Mouse (Mus musculus): ENCODE measurements at regions not wholly inside any gene's neighbourhood (a gene's known extent, or its start where the extent isn't known, plus 50 kb on each side); places are given as distances from the start of the nearest gene placed in this dataset.

DNA sequence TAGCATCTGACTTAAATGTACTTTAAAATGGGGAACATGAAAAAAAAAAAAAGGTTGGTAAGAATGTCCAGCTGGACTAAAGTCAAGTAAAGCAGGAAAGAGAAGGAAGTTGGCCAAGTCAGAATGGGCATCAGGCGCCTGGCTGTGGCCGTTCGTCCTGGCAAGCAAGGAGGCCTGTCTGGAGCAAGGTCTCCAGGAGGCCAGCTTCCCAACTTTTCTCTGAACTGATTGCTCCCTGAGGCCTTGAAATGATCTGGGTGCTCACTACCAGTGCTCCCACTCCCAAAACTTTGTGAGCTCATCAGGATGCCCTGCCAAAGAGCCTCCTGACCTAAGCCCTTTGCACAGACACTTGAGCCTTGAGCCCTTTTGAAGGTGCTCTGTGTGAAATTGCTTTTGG, 141.7 kb upstream of the Gm21897 start:
- DNase-seq = no peak

GRCm38 (mm10) chr16:15185714-15186113, 131.5 kb upstream of the Gm21897 start:
- DNase-seq = no peak

DNA sequence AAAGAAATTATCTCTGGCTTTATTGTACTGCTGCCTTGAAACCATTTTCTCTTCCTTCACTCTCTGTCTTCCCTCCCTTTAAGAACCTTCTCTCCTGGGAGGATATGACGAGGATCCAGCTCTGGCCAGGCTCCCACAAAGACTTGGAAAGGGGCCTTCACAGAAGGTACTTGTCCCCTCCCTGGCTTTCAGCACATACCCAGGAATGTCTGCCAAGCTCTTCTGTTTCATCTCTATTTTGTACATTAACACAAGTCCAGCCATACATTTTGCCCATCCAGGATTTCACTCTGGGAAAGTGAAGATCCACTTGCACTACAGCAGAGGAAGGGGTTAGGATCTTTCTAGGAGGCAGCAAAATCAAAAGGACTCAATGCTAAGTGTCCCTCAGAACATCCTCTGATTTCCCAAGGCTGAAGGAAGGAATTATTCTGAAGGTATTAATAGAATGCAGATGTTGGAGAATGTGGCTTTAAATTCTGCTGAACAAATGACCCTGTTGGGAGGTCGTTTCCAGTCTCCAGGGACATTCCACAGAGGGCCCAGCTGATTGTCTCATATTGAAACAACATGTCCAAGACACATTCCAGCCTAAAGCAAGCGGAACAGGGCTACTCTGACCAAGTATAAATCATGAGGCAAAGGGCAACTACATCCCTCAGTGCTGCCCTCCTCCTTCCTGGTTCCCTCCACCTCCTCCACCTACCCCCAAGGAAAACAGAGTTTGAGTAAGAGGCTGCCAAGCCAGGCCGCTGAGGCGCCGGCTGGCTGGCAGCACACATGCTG, 122.1 kb upstream of the Gm21897 start:
- peak; percentile 37 to 67 for DNase-seq

- DNase-seq = peak in 1 of 2 experiments; percentile 46
Measured at GRCm38 (mm10) chr16:15195931-15196330, 121.3 kb upstream of the Gm21897 start.

DNA sequence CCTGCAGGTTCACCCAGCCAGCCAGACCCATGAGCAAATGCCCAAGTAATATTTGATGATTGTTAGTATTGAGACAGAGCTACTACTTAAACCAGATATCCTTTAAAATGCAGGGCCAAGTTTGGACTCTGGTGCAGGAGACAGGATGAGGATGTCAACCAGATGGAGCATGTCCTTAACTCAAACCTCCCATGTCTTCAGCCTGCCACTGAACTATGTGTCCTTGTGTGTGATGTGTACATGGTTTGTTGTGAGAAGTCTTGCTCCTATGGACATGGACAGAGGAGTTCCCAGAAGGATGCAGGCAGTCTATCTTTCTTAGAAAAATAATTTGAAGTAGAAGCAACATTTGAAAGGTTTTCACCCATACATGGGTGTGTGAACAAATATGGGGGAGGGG, 120.4 kb upstream of the Gm21897 start:
- DNase-seq = peak in 1 of 2 experiments; percentile 11

GRCm38 (mm10) chr16:15215921-15216320, 101.3 kb upstream of the Gm21897 start:
- DNase-seq = no peak

GRCm38 (mm10) chr16:15220961-15221547, 96.2 kb upstream of the Gm21897 start:
- no peak for DNase-seq

DNA sequence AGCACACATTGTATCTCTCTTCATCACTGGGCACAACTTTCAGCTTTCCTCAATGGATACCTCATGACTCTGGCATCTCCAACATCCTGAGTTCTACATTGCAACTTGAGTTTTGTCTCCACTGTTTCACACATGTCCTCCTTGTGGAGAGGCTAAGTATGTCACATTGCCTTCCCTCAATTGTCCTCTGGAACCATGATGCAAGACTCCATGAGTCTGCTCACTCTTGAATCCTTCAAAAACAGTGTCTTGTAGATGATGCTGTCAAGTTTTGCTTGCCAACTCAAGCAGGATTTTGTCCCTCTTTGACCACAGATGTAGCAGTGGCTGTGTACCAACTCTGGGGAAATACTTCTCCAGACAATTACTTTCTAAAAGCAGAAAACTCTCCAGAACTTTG, 79.4 kb upstream of the Gm21897 start:
- DNase-seq = no peak

GRCm38 (mm10) chr16:15238449-15238848, 78.8 kb upstream of the Gm21897 start:
- no peak for DNase-seq

GRCm38 (mm10) chr16:15250186-15250585, 67.1 kb upstream of the Gm21897 start:
- no peak for DNase-seq

DNA sequence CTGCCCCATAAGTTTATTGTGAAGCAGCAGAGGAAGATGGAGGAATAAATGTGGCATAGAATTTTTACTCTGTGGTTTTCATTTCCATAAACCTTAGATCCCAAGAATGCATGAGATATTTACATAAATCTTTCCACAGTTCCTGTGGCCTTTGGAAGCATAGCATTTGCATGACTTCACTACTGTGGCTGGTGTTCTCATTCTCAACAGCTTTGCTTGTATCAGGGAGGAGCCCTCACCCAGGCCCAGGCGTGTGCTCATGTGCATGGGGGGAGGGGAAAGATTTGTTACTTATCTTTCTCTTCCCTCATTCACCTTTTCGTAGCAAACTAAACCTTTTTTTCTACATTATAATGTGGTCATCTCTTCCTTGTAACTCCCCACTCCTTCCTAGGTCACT, 65.6 kb upstream of the Gm21897 start:
- DNase-seq = no peak

- DNase-seq = peak; percentile 34 to 66
Measured at GRCm38 (mm10) chr16:15252666-15253347, 64.5 kb upstream of the Gm21897 start.

DNA sequence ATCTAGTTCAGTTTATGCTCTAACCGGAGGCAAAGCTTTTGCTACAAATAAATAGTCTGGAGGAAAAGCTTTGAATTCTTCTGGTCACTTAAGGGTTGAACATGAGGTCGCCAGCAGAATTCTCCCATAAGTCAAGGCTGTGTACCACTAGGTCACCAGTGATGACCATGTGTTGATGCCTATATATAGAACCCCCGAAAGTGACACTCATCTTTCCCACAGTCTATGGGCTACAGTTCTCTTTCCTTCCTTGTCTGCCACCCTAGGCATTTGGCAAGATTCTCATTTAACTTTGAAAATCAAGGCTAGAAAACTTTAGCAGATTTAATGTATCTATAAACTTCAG, 63.9 kb upstream of the Gm21897 start:
- DNase-seq = no peak

DNA sequence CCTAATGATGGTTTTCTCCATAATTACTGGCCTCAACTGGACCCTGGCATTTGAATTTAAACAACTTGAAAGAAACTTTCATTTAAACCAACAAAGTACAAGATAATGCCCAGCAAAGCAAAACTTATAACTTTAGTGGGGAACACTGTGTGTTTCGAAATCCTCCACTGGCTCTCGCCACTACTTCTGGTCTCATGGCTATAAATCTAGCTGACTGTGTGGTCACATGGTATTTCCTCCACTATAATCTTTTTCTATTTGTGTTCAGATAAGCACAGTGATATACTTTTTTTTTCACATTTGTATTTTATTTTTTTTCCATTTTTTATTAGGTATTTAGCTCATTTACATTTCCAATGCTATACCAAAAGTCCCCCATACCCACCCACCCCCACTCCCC, 62.6 kb upstream of the Gm21897 start:
- no peak for DNase-seq

DNA sequence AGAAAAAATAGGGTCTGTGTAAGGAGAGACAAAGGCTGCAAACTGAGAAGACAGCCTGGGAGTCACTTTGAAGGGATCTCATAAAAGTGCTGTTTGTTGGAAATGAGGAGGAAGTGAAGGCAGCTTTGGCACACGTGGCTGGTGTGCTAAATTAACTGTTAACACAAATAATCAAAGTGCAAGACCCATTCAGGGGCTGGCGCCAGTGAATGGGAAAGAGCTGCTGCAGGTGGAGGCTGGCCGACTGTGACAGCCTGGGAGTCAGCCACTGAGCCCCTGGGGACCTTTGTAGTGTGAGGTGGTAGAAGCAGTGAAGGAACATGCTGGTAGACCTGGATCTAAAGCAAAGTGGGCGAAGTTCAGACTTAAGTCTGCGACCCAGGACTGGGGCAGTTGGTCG, 57.8 kb upstream of the Gm21897 start:
- peak; percentile 20 to 67 for DNase-seq

DNA sequence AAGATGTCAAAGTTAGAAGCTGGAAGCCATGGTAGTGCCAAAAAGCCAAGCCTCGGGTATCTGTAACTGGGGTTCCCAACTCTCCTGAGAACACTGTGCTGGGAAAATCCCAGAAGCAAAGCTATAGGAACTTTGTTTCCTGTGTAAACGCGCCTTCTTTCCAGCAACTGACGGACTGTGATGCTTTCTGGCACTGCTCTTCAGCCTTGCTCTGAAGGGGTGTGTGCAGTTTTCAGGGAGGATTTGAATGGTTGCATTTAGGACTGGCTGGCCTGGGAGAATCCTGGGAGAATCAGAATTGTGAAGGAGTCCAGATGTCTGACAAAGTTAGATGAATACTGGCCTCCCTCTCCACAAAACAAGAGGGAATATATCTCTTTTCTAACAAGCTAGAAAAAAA, 57.2 kb upstream of the Gm21897 start:
- DNase-seq = no peak
